Mouse (Mus musculus) monocyte, adult 5-6 weeks (primary cell): ENCODE data around the gene Taf6. TPM values are rescaled to one million over a fixed set of nuclear protein-coding genes. Genes with fewer than 3 reads are reported as not detected.

Source experiments
- ATAC-seq: fragments of 153-309, 156-312 bp; replicated peaks from 2 replicates; pipeline ENCODE4 v1.8.0; 2017; ENCODE audit warnings: mild to moderate bottlenecking; ENCODE audit not compliant: low TSS enrichment, insufficient number of reproducible peaks, severe bottlenecking, poor library complexity, low FRiP score
- total RNA-seq: library from RNA; stranded (forward); fragments of 200-1000, 200-491, 200-594 nt; gene quantifications from 3 replicates; pipeline ENCODE4 v1.2.3, GENCODE M21; 2017

The Taf6 gene
- total RNA-seq, 1 experiment from 2014 or later = 19.1 TPM

GRCm38 (mm10) chr5:138187661-138188306 is 533 bp upstream of the Taf6 start:
- ATAC-seq = peak; percentile 82

- no peak for ATAC-seq
These were observed 14.0 kb downstream of the Taf6 start for GRCm38 (mm10) chr5:138173217-138173616.

GRCm38 (mm10) chr5:138171695-138172491 is 15.4 kb downstream of the Taf6 start, which contains the start of the genes Ap4m1 and Mcm7:
Gene Ap4m1, plus strand, starts transcription at chr5:138172002.
Gene Mcm7, minus strand, starts transcription at chr5:138172422.
- ATAC-seq = peak; percentile 87

- peak; percentile 76 for ATAC-seq
These were observed 16.2 kb downstream of the Taf6 start for GRCm38 (mm10) chr5:138170936-138171561.

- no peak for ATAC-seq
These were observed 21.7 kb downstream of the Taf6 start for GRCm38 (mm10) chr5:138165594-138165993.

GRCm38 (mm10) chr5:138163610-138164009 is 23.6 kb downstream of the Taf6 start:
- ATAC-seq = no peak

- ATAC-seq = no peak
These were observed 24.2 kb downstream of the Taf6 start for GRCm38 (mm10) chr5:138163046-138163445.

- peak; percentile 96 for ATAC-seq
These were observed 26.2 kb downstream of the Taf6 start, which contains the start of gene Cops6 for GRCm38 (mm10) chr5:138160842-138161665. Gene Cops6, plus strand, starts transcription at chr5:138161071.

GRCm38 (mm10) chr5:138160224-138160762 is 27.0 kb downstream of the Taf6 start:
- no peak for ATAC-seq

GRCm38 (mm10) chr5:138155443-138155976 is 31.7 kb downstream of the Taf6 start, which contains the start of gene Zfp113:
Gene Zfp113, minus strand, starts transcription at chr5:138155744.
- ATAC-seq = peak; percentile 97

GRCm38 (mm10) chr5:138154390-138154789 is 32.9 kb downstream of the Taf6 start:
- no peak for ATAC-seq

- ATAC-seq = no peak
These were observed 48.7 kb downstream of the Taf6 start for GRCm38 (mm10) chr5:138138585-138138984.

GRCm38 (mm10) chr5:138137935-138138549 is 49.2 kb downstream of the Taf6 start:
- ATAC-seq = peak; percentile 80

GRCm38 (mm10) chr5:138137257-138137656 is 50.0 kb downstream of the Taf6 start:
- ATAC-seq = no peak

GRCm38 (mm10) chr5:138132425-138133064 is 54.7 kb downstream of the Taf6 start:
- no peak for ATAC-seq
